Comparison of ENCODE assay signal across 20 mouse cellular contexts in genomic region chr6:145324470-145324869, GRCm38 (mm10).
A peak's percentile ranks its signal among the peaks of the same experiment; 100 is the strongest.
DNase-seq lines count a peak whose midpoint lies in the region; ATAC-seq and TF ChIP-seq lines count a peak whose summit lies in the region.
"Had no signal": no experiment of that assay in that cellular context is flagged by ENCODE, and none has a peak within 500 bp of the region (broad histone marks: within the 10 kb centered on the region; RNA-seq: fewer than 3 reads in every experiment).

No protein-coding gene starts in this region.

- H3K4me3 ChIP-seq in ES-Bruce4 (ENCODE audit: low read depth, low read length), result no peak overlapping the region
- H3K4me3 ChIP-seq in lung, postnatal 0 days (ENCODE audit: low read depth, low read length), result no peak overlapping the region
- no peak overlapping the region for H3K4me3 ChIP-seq in small intestine, adult 2 months (ENCODE audit: low read depth, low read length)
- H3K4me3 ChIP-seq: embryonic facial prominence, embryonic 10.5 days; forebrain, embryonic 13.5 days; heart, embryonic 13.5 days had no signal

- no peak overlapping the region for H3K4me2 ChIP-seq in lung, postnatal 0 days (replicated peaks; ENCODE audit: low read depth, low read length)
- H3K4me2 ChIP-seq: forebrain, embryonic 13.5 days; heart, embryonic 13.5 days had no signal

- DNase-seq in embryo, embryonic 10 days (ENCODE audit: low spot score), result peak; percentile 1
- no peak for DNase-seq in embryo, embryonic 11 days
- DNase-seq in lung, postnatal 0 days (ENCODE audit: low spot score), result peak; percentile 45
- no peak for DNase-seq in testis, postnatal 14 days (ENCODE audit: low spot score)
- DNase-seq in left cerebral cortex, adult 8-10 months (ENCODE audit: low spot score in 2 of 2), result no peak
- DNase-seq in heart, adult 9 months (ENCODE audit: low spot score in 2 of 2), result no peak
- DNase-seq: adrenal gland, postnatal 14 days; B cell, adult 2 months; cerebellum, adult 11-12 months; cerebellum, adult 9-10 months; cerebellum, postnatal 25 days; forebrain, postnatal 0 days; gastrocnemius, postnatal 25 days; heart, postnatal 36 days had no signal

- TF ChIP-seq CTCF in ES-Bruce4 (IDR thresholded peaks at IDR 0.05; ENCODE audit: low read depth, low read length), result no peak
- TF ChIP-seq CTCF in lung, postnatal 0 days (IDR thresholded peaks at IDR 0.05), result no peak
- TF ChIP-seq CTCF in small intestine, adult 2 months (IDR thresholded peaks at IDR 0.05; ENCODE audit: extremely low read depth, insufficient read length, insufficient replicate concordance, low read depth, low read length), result no peak

- ATAC-seq in lung, postnatal 0 days, result peak; percentile 66
- ATAC-seq: CD4-positive, CD25-positive, alpha-beta regulatory T cell, adult 4 months; forebrain, embryonic 13.5 days; forebrain, postnatal 0 days had no signal

- H3K4me1 ChIP-seq in ES-Bruce4 (ENCODE audit: control insufficient read depth, insufficient read depth, low read length), result peaks cover 3% of the 10 kb centered on the region
- H3K4me1 ChIP-seq in lung, postnatal 0 days (ENCODE audit: insufficient read depth, low read depth, low read length), result no peaks in the 10 kb centered on the region
- peaks cover 22% of the 10 kb centered on the region; the same call in 1 of the 2 replicates for H3K4me1 ChIP-seq in small intestine, adult 2 months (ENCODE audit: control insufficient read depth, insufficient read depth, insufficient read length, low read length)
- H3K4me1 ChIP-seq: embryonic facial prominence, embryonic 10.5 days; forebrain, embryonic 13.5 days; heart, embryonic 13.5 days had no signal

- TF ChIP-seq EP300 in ES-Bruce4 (IDR thresholded peaks at IDR 0.05; ENCODE audit: insufficient read depth, low read depth, low read length), result peak; percentile 45; the same call in 1 of the 2 replicates
- TF ChIP-seq EP300 in lung, postnatal 0 days (IDR thresholded peaks at IDR 0.05), result no peak

- H3K9me3 ChIP-seq in ES-Bruce4 (replicated peaks; ENCODE audit: control insufficient read depth, insufficient read depth, low read length, poor library complexity, severe bottlenecking), result no peaks in the 10 kb centered on the region
- no peaks in the 10 kb centered on the region for H3K9me3 ChIP-seq in lung, postnatal 0 days (ENCODE audit: low read length)
- H3K9me3 ChIP-seq: embryonic facial prominence, embryonic 10.5 days; forebrain, embryonic 13.5 days had no signal

- WGBS in lung, postnatal 0 days, result 33% methylated on average over 7 of the region's 7 CpGs
- 24% methylated on average over 7 of the region's 7 CpGs for WGBS in small intestine, adult 2 months

- no peaks in the 10 kb centered on the region for H3K36me3 ChIP-seq in ES-Bruce4 (ENCODE audit: control insufficient read depth, insufficient read depth, low read length, poor library complexity, severe bottlenecking)
- H3K36me3 ChIP-seq in lung, postnatal 0 days (ENCODE audit: insufficient read depth, low read length), result no peaks in the 10 kb centered on the region
- no peaks in the 10 kb centered on the region for H3K36me3 ChIP-seq in small intestine, adult 2 months (ENCODE audit: control insufficient read depth, insufficient read depth, low read length)
- H3K36me3 ChIP-seq: embryonic facial prominence, embryonic 10.5 days; heart, embryonic 13.5 days had no signal

- no peak for TF ChIP-seq POLR2A in ES-Bruce4 (IDR thresholded peaks at IDR 0.05; ENCODE audit: insufficient read depth, low read length)
- peak; percentile 15; the same call in 1 of the 2 replicates for TF ChIP-seq POLR2A in small intestine, adult 2 months (IDR thresholded peaks at IDR 0.05; ENCODE audit: low read depth, low read length)

- H3K9ac ChIP-seq in ES-Bruce4 (ENCODE audit: low read depth, poor library complexity, severe bottlenecking), result no peak overlapping the region
- H3K9ac ChIP-seq in lung, postnatal 0 days (replicated peaks; ENCODE audit: low read depth), result no peak overlapping the region
- H3K9ac ChIP-seq: forebrain, embryonic 13.5 days; forebrain, postnatal 0 days; heart, embryonic 13.5 days had no signal

- no peaks in the 10 kb centered on the region for H3K27me3 ChIP-seq in ES-Bruce4 (ENCODE audit: control insufficient read depth, insufficient read depth, low read length, poor library complexity, severe bottlenecking)
- no peaks in the 10 kb centered on the region for H3K27me3 ChIP-seq in lung, postnatal 0 days (replicated peaks; ENCODE audit: insufficient read depth, low read length)
- H3K27me3 ChIP-seq in small intestine, adult 2 months (ENCODE audit: control insufficient read depth, insufficient read depth, low read length), result no peaks in the 10 kb centered on the region
- H3K27me3 ChIP-seq: forebrain, embryonic 13.5 days had no signal

- H3K27ac ChIP-seq in ES-Bruce4 (ENCODE audit: insufficient read depth, low read length), result no peak overlapping the region
- H3K27ac ChIP-seq in lung, postnatal 0 days (ENCODE audit: low read length), result no peak overlapping the region
- no peak overlapping the region for H3K27ac ChIP-seq in small intestine, adult 2 months (ENCODE audit: insufficient read depth, low read depth, low read length)
- H3K27ac ChIP-seq: embryonic facial prominence, embryonic 10.5 days; forebrain, embryonic 13.5 days; heart, embryonic 13.5 days had no signal

Comparison
In these comparisons a context has a peak if more than half of its experiments do, and no peak if none do; other contexts are left out.
1. DNase-seq: peak in embryo, embryonic 10 days (single experiment) and lung, postnatal 0 days (single experiment); none in embryo, embryonic 11 days (single experiment), testis, postnatal 14 days (single experiment), left cerebral cortex, adult 8-10 months (0 of 2) and heart, adult 9 months (0 of 2).